Mouse (Mus musculus) ES-E14 (cell line): ENCODE data around the gene Abcb11.

Source experiments
- CHD2 ChIP-seq: IDR thresholded peaks from 2 replicates; pipeline ENCODE4 v1.6.1; 2014; ENCODE audit warnings: mild to moderate bottlenecking, low read depth, low read length, inconsistent platforms
- HCFC1 ChIP-seq: IDR thresholded peaks from 2 replicates; pipeline ENCODE4 v1.6.1; 2012; ENCODE audit warnings: low read length, inconsistent platforms, borderline replicate concordance; ENCODE audit not compliant: insufficient read depth
- MAFK ChIP-seq: IDR thresholded peaks from 2 replicates; pipeline ENCODE4 v1.6.1; 2014; ENCODE audit warnings: mild to moderate bottlenecking, low read depth, low read length, inconsistent platforms; ENCODE audit not compliant: insufficient read depth
- ZC3H11A ChIP-seq: IDR thresholded peaks from 2 replicates; pipeline ENCODE4 v1.6.1; 2012; ENCODE audit warnings: low read depth, mild to moderate bottlenecking, inconsistent platforms, low read length, borderline replicate concordance
- ZNF384 ChIP-seq: IDR thresholded peaks from 2 replicates; pipeline ENCODE4 v1.6.1; 2012; ENCODE audit warnings: low read depth, low read length, inconsistent platforms

DNA sequence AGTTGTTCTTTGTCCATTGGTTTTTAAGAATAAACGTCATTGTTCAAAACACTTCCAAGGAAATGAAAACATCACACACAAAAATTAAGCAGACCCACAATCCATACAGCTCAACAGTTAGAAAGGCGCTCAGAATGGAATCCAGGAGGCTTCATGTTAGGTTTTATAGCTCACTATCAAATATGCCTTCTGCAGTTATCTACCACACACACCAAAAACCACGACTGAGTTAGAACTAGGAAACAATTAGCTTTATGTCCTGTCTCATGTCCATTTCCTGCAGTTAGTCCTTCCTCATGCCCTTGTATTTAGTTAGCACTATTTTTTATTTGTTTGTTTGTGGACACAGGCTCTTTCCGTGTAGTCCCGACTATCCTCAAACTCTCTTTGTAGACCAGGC, 151.4 kb downstream of the Abcb11 start:
- TF ChIP-seq ZC3H11A (no peak), HCFC1 (no peak), ZNF384 (no peak), MAFK (no peak), CHD2 (no peak)
